Mouse (Mus musculus): ENCODE data around the gene Ccl25. TPM values are rescaled to one million over a fixed set of nuclear protein-coding genes. Genes with fewer than 3 reads are reported as not detected.

Gene Ccl25
- total and polyA plus RNA-seq, 3 experiments: 4.6 to 6.0 (median 5.4) TPM

DNA sequence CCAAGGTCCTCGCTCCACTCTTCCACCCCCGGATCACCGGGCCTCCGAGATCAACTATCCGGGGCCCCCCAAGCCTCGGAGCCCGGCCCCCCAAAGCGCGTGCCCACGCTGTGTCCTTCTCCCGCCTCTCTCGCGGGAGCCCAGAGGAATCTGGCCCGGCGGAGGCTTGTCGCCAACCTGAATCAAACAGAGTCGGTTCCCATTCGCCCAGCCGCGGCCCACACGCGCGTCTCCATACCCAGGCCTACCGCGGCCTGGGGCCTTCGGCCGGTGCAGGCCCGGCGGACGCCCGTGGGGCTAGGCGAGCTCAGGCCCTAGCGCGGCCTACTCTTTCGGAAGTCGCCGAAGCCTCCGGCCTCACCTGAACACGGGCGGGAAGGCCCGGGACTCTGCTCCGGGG is 485 bp upstream of the Ccl25 start:
- H3K9ac ChIP-seq (ENCODE audit: insufficient read depth, low read depth): peak overlapping the region; percentile 99
- dilution Hi-C loops (cut with MboI; ENCODE audit: extremely low pct_ligation_motif_present, extremely low pct_unique_long_range_greater_than_20kb, low sequenced_read_pairs) (no loop called here), in situ Hi-C loops (cut with MboI; ENCODE audit: low pct_ligation_motif_present, low pct_unique_long_range_greater_than_20kb, low sequenced_read_pairs) (no loop called here)
- peaks cover 2 to 46% of the 10 kb centered on the region in 2 experiments for H3K4me1 ChIP-seq (ENCODE audit: control insufficient read depth in 1 of 2, insufficient read depth in 2 of 2)
- no peak for TF ChIP-seq GABPA (IDR thresholded peaks at IDR 0.05; ENCODE audit: insufficient replicate concordance, low read depth, low read length)
- no peak for TF ChIP-seq CHD1 (IDR thresholded peaks at IDR 0.05; ENCODE audit: low read depth, low read length)
- 0 out of 2 replicates have a peak, but pooled peaks have one; percentile 7 for TF ChIP-seq SIN3A (IDR thresholded peaks at IDR 0.05; ENCODE audit: low read length)
- no peak for TF ChIP-seq BHLHE40 (IDR thresholded peaks at IDR 0.05; ENCODE audit: low read depth, low read length)
- 0 out of 2 replicates have a peak, but pooled peaks have one; percentile 37 for TF ChIP-seq KAT2A (IDR thresholded peaks at IDR 0.05; ENCODE audit: insufficient replicate concordance, low read length)
- no peak for TF ChIP-seq TBP (conservative IDR thresholded peaks at IDR 0.05; ENCODE audit: low read depth, low read length)
- no peak for TF ChIP-seq USF1 (IDR thresholded peaks at IDR 0.05; ENCODE audit: low read depth, low read length)
- TF ChIP-seq MAX (IDR thresholded peaks at IDR 0.05; ENCODE audit: low read length): peak; percentile 52; the same call in 1 of the 2 replicates
- peak; percentile 1; the same call in 1 of the 2 replicates for TF ChIP-seq HCFC1 (IDR thresholded peaks at IDR 0.05; ENCODE audit: low read depth, low read length)
- peak; percentile 74 for TF ChIP-seq MXI1 (IDR thresholded peaks at IDR 0.05; ENCODE audit: low read depth, low read length)
- TF ChIP-seq ZMIZ1 (IDR thresholded peaks at IDR 0.05; ENCODE audit: low read depth, low read length): no peak
- TF ChIP-seq CHD2 (IDR thresholded peaks at IDR 0.05; ENCODE audit: low read length): no peak
- TF ChIP-seq SMC3 (IDR thresholded peaks at IDR 0.05; ENCODE audit: low read depth, low read length): no peak
- TF ChIP-seq JUND (conservative IDR thresholded peaks at IDR 0.05; ENCODE audit: low read depth, low read length): no peak
- TF ChIP-seq UBTF (IDR thresholded peaks at IDR 0.05; ENCODE audit: low read depth, low read length): peak; percentile 93
- TF ChIP-seq USF2 (conservative IDR thresholded peaks at IDR 0.05; ENCODE audit: low read depth, low read length): no peak
- TF ChIP-seq MAFK (IDR thresholded peaks at IDR 0.05; ENCODE audit: insufficient replicate concordance, low read length): no peak
- TF ChIP-seq EP300 (IDR thresholded peaks at IDR 0.05; ENCODE audit: low read length): no peak
- no peak for TF ChIP-seq RCOR1 (conservative IDR thresholded peaks at IDR 0.05; ENCODE audit: low read depth, low read length)
- TF ChIP-seq MYC (IDR thresholded peaks at IDR 0.05; ENCODE audit: low read depth, low read length): no peak
- TF ChIP-seq ELF1 (IDR thresholded peaks at IDR 0.05; ENCODE audit: low read depth, low read length): no peak
- H3K4me2 ChIP-seq (ENCODE audit: insufficient read depth, low read depth, poor library complexity, severe bottlenecking): peak overlapping the region; percentile 87; the same call in 1 of the 2 replicates
- H3K27ac ChIP-seq (ENCODE audit: insufficient read depth, low read depth): peak overlapping the region; percentile 26
- H3K36me3 ChIP-seq (replicated peaks in 1 of 2; ENCODE audit: control insufficient read depth in 1 of 2, insufficient read depth in 1 of 2, low read length in 1 of 2): peaks cover 40 to 60% of the 10 kb centered on the region in 2 experiments
- no peaks in the 10 kb centered on the region for H3K9me3 ChIP-seq (replicated peaks; ENCODE audit: low read length)
- peaks cover 61% of the 10 kb centered on the region for H3K79me2 ChIP-seq (replicated peaks; ENCODE audit: control insufficient read depth, extremely low read depth, insufficient read depth, poor library complexity, severe bottlenecking)
- DNase-seq (ENCODE audit: extremely low read depth): no peak
- H3K4me3 ChIP-seq (replicated peaks in 1 of 3; ENCODE audit: low read depth in 2 of 3, low read length in 2 of 3, poor library complexity in 1 of 3): peak overlapping the region; percentile 80 to 91 (median 88)
- no peaks in the 10 kb centered on the region for H3K27me3 ChIP-seq (replicated peaks)

DNA sequence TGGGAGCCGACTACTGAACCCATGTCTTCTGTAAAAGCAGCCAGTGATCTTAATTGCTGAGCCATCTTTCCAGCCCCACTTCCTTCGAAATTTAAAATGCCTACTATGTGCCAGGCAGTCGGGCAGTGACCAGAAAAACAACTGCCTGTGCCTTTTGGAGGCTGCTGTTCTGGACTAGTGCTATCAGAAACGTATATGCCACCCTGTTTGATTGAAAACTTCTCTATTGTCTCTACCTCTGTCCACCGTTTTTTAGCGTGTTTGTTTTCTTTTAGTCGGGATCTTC is 684 bp downstream of the Ccl25 start:
- no peak for DNase-seq (ENCODE audit: extremely low read depth)
- Histone ChIP-seq H3K27me3 (replicated peaks) (no peaks in the 10 kb centered on the region), H3K9me3 (replicated peaks; ENCODE audit: low read length) (no peaks in the 10 kb centered on the region), H3K4me1 (ENCODE audit: control insufficient read depth in 1 of 2, insufficient read depth in 2 of 2) (peaks cover 2 to 34% of the 10 kb centered on the region in 2 experiments), H3K4me2 (ENCODE audit: insufficient read depth, low read depth, poor library complexity, severe bottlenecking) (peak overlapping the region; percentile 92), H3K79me2 (replicated peaks; ENCODE audit: control insufficient read depth, extremely low read depth, insufficient read depth, poor library complexity, severe bottlenecking) (peaks cover 49% of the 10 kb centered on the region), H3K27ac (ENCODE audit: insufficient read depth, low read depth) (no peak overlapping the region), H3K9ac (ENCODE audit: insufficient read depth, low read depth) (peak overlapping the region; percentile 59), H3K4me3 (replicated peaks in 1 of 3; ENCODE audit: low read depth in 2 of 3, low read length in 2 of 3, poor library complexity in 1 of 3) (peak overlapping the region; percentile 88 to 94 (median 91)), H3K36me3 (replicated peaks in 1 of 2; ENCODE audit: control insufficient read depth in 1 of 2, insufficient read depth in 1 of 2, low read length in 1 of 2) (peaks cover 34 to 59% of the 10 kb centered on the region in 2 experiments)
- in situ Hi-C loops (cut with MboI; ENCODE audit: low pct_ligation_motif_present, low pct_unique_long_range_greater_than_20kb, low sequenced_read_pairs): no loop called here
- dilution Hi-C loops (cut with MboI; ENCODE audit: extremely low pct_ligation_motif_present, extremely low pct_unique_long_range_greater_than_20kb, low sequenced_read_pairs): no loop called here
- TF ChIP-seq BHLHE40 (IDR thresholded peaks at IDR 0.05; ENCODE audit: low read depth, low read length): no peak
- peak; percentile 87 for TF ChIP-seq ZKSCAN1 (IDR thresholded peaks at IDR 0.05; ENCODE audit: borderline replicate concordance, low read depth, low read length)
- no peak for TF ChIP-seq ELF1 (IDR thresholded peaks at IDR 0.05; ENCODE audit: low read depth, low read length)
- TF ChIP-seq CTCF (conservative IDR thresholded peaks at IDR 0.05 in 1 of 2, IDR thresholded peaks at IDR 0.05 in 1 of 2; ENCODE audit: low read depth in 2 of 2, low read length in 2 of 2): no peak
- no peak for TF ChIP-seq SMC3 (IDR thresholded peaks at IDR 0.05; ENCODE audit: low read depth, low read length)
